Mouse (Mus musculus) lung, embryonic 16.5 days (tissue): ENCODE measurements around the gene Ctdspl. TPM values are rescaled to one million over a fixed set of nuclear protein-coding genes. Genes with fewer than 3 reads are reported as not detected.

ENCODE experiments used
- ATAC-seq: fragments of 200-750 bp; cut with Nextera tagmentation; 2 replicates; pipeline ENCODE4 v1.8.0; 2017; ENCODE audit warnings: low read depth, mild to moderate bottlenecking, moderate library complexity
- H3K27ac ChIP-seq: fragments of 300-500 bp; sonication (generic); 2 replicates; pipeline ENCODE4 v1.5.1; 2014; ENCODE audit warnings: mild to moderate bottlenecking, control low read depth, low read length
- H3K27me3 ChIP-seq: fragments of 300-500 bp; sonication (generic); 2 replicates; pipeline ENCODE4 v1.6.1; 2014; ENCODE audit warnings: low read depth, low read length, mixed read lengths; ENCODE audit not compliant: control insufficient read depth, insufficient read depth
- H3K36me3 ChIP-seq: fragments of 300-500 bp; sonication (generic); 2 replicates; pipeline ENCODE4 v1.6.1; 2014; ENCODE audit warnings: low read length; ENCODE audit not compliant: control insufficient read depth, insufficient read depth
- H3K4me1 ChIP-seq: fragments of 300-500 bp; sonication (generic); replicated peaks from 2 replicates; pipeline ENCODE4 v1.6.1; 2014; ENCODE audit warnings: low read length, mixed read lengths; ENCODE audit not compliant: control insufficient read depth, insufficient read depth
- H3K4me2 ChIP-seq: fragments of 300-500 bp; sonication (generic); 2 replicates; pipeline ENCODE4 v1.6.1; 2014; ENCODE audit warnings: low read depth, low read length, control low read depth
- H3K4me3 ChIP-seq: fragments of 300-500 bp; sonication (generic); 2 replicates; pipeline ENCODE4 v1.5.1; 2014; ENCODE audit warnings: mild to moderate bottlenecking, low read length, control low read depth
- H3K9ac ChIP-seq: fragments of 300-500 bp; sonication (generic); 2 replicates; pipeline ENCODE4 v1.6.1; 2014; ENCODE audit warnings: low read length, control low read depth
- H3K9me3 ChIP-seq: fragments of 300-500 bp; sonication (generic); 2 replicates; pipeline ENCODE4 v1.6.1; 2016; ENCODE audit warnings: low read length; ENCODE audit not compliant: control insufficient read depth
- WGBS: fragments of 180-500 bp; shearing (Covaris S2); extraction: QIAGEN DNeasy Blood & Tissue Kit; methylation state at CpG from one replicate; pipeline ENCODE4 v1.1.7; 2014; 5-methylcytosine and 5-hydroxymethylcytosine counted together
- polyA plus RNA-seq: library from polyadenylated mRNA; unstranded; fragments of >200 nt; fragmentation: Nextera tagmentation; extraction: Ambion mirVana; gene quantifications from 2 replicates; pipeline ENCODE4 v1.2.1, GENCODE M21; 2015

The Ctdspl gene
- polyA plus RNA-seq, 1 experiment from 2014 or later, result 23.3 TPM

GRCm38 (mm10) chr9:118973028-118973427 is 46.8 kb downstream of the Ctdspl start:
- no peaks in the 10 kb centered on the region for H3K9me3 ChIP-seq
- ATAC-seq, result no peak
- H3K4me1 ChIP-seq, result peaks cover 40% of the 10 kb centered on the region
- peak overlapping the region; percentile 15; the same call in 1 of the 2 replicates for H3K27ac ChIP-seq
- WGBS, result 76% methylated on average over 7 of the region's 7 CpGs
- no peak overlapping the region for H3K4me3 ChIP-seq
- H3K4me2 ChIP-seq, result no peak overlapping the region
- no peak overlapping the region for H3K9ac ChIP-seq
- no peaks in the 10 kb centered on the region for H3K27me3 ChIP-seq
- H3K36me3 ChIP-seq, result no peaks in the 10 kb centered on the region; the same call in 1 of the 2 replicates

- H3K4me3 ChIP-seq, result no peak overlapping the region
- ATAC-seq, result no peak
- no peak overlapping the region for H3K4me2 ChIP-seq
- H3K27me3 ChIP-seq, result no peaks in the 10 kb centered on the region
- H3K9me3 ChIP-seq, result no peaks in the 10 kb centered on the region
- H3K27ac ChIP-seq, result peak overlapping the region; percentile 15
- 57% methylated on average over 5 of the region's 5 CpGs for WGBS
- peaks cover 43% of the 10 kb centered on the region for H3K4me1 ChIP-seq
- no peaks in the 10 kb centered on the region; the same call in 1 of the 2 replicates for H3K36me3 ChIP-seq
- no peak overlapping the region for H3K9ac ChIP-seq
Measured at GRCm38 (mm10) chr9:118973566-118973965, 47.3 kb downstream of the Ctdspl start.

GRCm38 (mm10) chr9:118974148-118974547 is 47.9 kb downstream of the Ctdspl start:
- 18% methylated on average over 5 of the region's 5 CpGs for WGBS
- no peaks in the 10 kb centered on the region for H3K9me3 ChIP-seq
- no peaks in the 10 kb centered on the region for H3K27me3 ChIP-seq
- no peak overlapping the region for H3K4me2 ChIP-seq
- H3K36me3 ChIP-seq, result no peaks in the 10 kb centered on the region; the same call in 1 of the 2 replicates
- no peak overlapping the region for H3K4me3 ChIP-seq
- peak overlapping the region; percentile 84 for H3K27ac ChIP-seq
- peaks cover 43% of the 10 kb centered on the region for H3K4me1 ChIP-seq
- no peak overlapping the region for H3K9ac ChIP-seq
- no peak for ATAC-seq

- Histone ChIP-seq H3K36me3 (no peaks in the 10 kb centered on the region; the same call in 1 of the 2 replicates), H3K4me1 (peaks cover 46% of the 10 kb centered on the region), H3K4me3 (no peak overlapping the region), H3K27me3 (no peaks in the 10 kb centered on the region), H3K9me3 (no peaks in the 10 kb centered on the region), H3K9ac (no peak overlapping the region), H3K4me2 (peak overlapping the region; percentile 18; the same call in 1 of the 2 replicates), H3K27ac (peak overlapping the region; percentile 84)
- peak; percentile 78 for ATAC-seq
- WGBS, result 47% methylated on average over 11 of the region's 11 CpGs
Measured at GRCm38 (mm10) chr9:118975211-118975671, 49.0 kb downstream of the Ctdspl start.

- Histone ChIP-seq H3K4me1 (peaks cover 51% of the 10 kb centered on the region), H3K9me3 (no peaks in the 10 kb centered on the region), H3K27ac (peak overlapping the region; percentile 84), H3K4me2 (peak overlapping the region; percentile 18; the same call in 1 of the 2 replicates), H3K27me3 (no peaks in the 10 kb centered on the region), H3K36me3 (no peaks in the 10 kb centered on the region; the same call in 1 of the 2 replicates), H3K9ac (no peak overlapping the region), H3K4me3 (no peak overlapping the region)
- ATAC-seq, result no peak; the same call in 1 of the 2 replicates
- 42% methylated on average over 9 of the region's 9 CpGs for WGBS
Measured at GRCm38 (mm10) chr9:118975758-118976157, 49.5 kb downstream of the Ctdspl start.

- 76% methylated on average over 7 of the region's 7 CpGs for WGBS
Measured at GRCm38 (mm10) chr9:118976561-118976960, 50.3 kb downstream of the Ctdspl start.

GRCm38 (mm10) chr9:118977425-118977824 is 51.2 kb downstream of the Ctdspl start:
- Histone ChIP-seq H3K4me1 (peaks cover 66% of the 10 kb centered on the region), H3K27me3 (no peaks in the 10 kb centered on the region), H3K27ac (no peak overlapping the region; the same call in 1 of the 2 replicates), H3K9me3 (no peaks in the 10 kb centered on the region), H3K36me3 (no peaks in the 10 kb centered on the region), H3K4me2 (no peak overlapping the region), H3K9ac (no peak overlapping the region), H3K4me3 (no peak overlapping the region)
- no peak for ATAC-seq
- WGBS, result 94% methylated on average over 7 of the region's 7 CpGs

More at GRCm38 (mm10) chr9:118976561-118976960, 50.3 kb downstream of the Ctdspl start:
- no peak overlapping the region for H3K9ac ChIP-seq
- no peak overlapping the region for H3K4me2 ChIP-seq
- peaks cover 59% of the 10 kb centered on the region for H3K4me1 ChIP-seq
- H3K36me3 ChIP-seq, result no peaks in the 10 kb centered on the region
- no peak for ATAC-seq
- H3K4me3 ChIP-seq, result no peak overlapping the region
- H3K9me3 ChIP-seq, result no peaks in the 10 kb centered on the region
- H3K27ac ChIP-seq, result peak overlapping the region; percentile 84
- no peaks in the 10 kb centered on the region for H3K27me3 ChIP-seq

- Histone ChIP-seq H3K4me3 (no peak overlapping the region), H3K27ac (peak overlapping the region; percentile 76), H3K9ac (peak overlapping the region; percentile 39), H3K27me3 (no peaks in the 10 kb centered on the region), H3K4me1 (peaks cover 46% of the 10 kb centered on the region), H3K9me3 (no peaks in the 10 kb centered on the region), H3K36me3 (no peaks in the 10 kb centered on the region), H3K4me2 (no peak overlapping the region)
- ATAC-seq, result peak; percentile 50; the same call in 1 of the 2 replicates
- WGBS, result 11% methylated on average over 4 of the region's 4 CpGs
Measured at GRCm38 (mm10) chr9:118980411-118980823, 54.2 kb downstream of the Ctdspl start.

- 70% methylated on average over 15 of the region's 15 CpGs for WGBS
- Histone ChIP-seq H3K4me2 (no peak overlapping the region), H3K4me1 (peaks cover 43% of the 10 kb centered on the region), H3K36me3 (no peaks in the 10 kb centered on the region), H3K9ac (no peak overlapping the region), H3K27ac (no peak overlapping the region), H3K9me3 (no peaks in the 10 kb centered on the region), H3K4me3 (no peak overlapping the region), H3K27me3 (no peaks in the 10 kb centered on the region)
- no peak for ATAC-seq
Measured at GRCm38 (mm10) chr9:118984650-118985432, 58.6 kb downstream of the Ctdspl start.
